Mouse (Mus musculus): Measurements from ENCODE around the gene Chn1.

DNA sequence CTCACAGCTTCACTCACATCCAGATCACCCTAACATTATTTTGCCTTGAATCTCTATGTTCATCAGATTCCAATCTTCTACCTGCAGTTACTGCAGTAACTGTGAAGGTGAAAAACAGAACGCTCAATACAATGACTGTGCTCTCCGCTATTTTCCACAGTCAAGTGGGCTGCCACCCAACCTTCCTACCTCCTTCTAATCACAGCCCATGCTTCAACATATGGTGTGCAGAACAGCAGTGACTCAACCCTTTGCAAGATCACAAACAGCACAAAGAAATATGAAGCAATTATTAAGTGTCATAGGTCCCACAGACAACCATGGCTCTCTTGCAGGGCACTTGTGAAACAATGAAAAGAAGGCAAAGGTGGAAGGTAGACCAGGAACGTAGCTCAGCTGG is 33.9 kb downstream of the Chn1 start:
- no peak for TF ChIP-seq CTCF (IDR thresholded peaks at IDR 0.05; ENCODE audit: borderline replicate concordance, insufficient read depth, low read length)
- TF ChIP-seq POLR2A (IDR thresholded peaks at IDR 0.05; ENCODE audit: low read depth, low read length), result no peak
